Mouse (Mus musculus): ENCODE results near the gene Hps1. TPM values are rescaled to one million over a fixed set of nuclear protein-coding genes. Genes with fewer than 3 reads are reported as not detected.
A peak's percentile ranks its signal among the peaks of the same experiment; 100 is the strongest.
"Not testable (repeated sequence)": the region's sequence is repeated elsewhere in the genome, so short reads cannot be mapped to it uniquely, and the experiment has no call there.

Hps1 gene
- 38.6 and 40.6 TPM in 2 replicates for total RNA-seq (2017)

DNA sequence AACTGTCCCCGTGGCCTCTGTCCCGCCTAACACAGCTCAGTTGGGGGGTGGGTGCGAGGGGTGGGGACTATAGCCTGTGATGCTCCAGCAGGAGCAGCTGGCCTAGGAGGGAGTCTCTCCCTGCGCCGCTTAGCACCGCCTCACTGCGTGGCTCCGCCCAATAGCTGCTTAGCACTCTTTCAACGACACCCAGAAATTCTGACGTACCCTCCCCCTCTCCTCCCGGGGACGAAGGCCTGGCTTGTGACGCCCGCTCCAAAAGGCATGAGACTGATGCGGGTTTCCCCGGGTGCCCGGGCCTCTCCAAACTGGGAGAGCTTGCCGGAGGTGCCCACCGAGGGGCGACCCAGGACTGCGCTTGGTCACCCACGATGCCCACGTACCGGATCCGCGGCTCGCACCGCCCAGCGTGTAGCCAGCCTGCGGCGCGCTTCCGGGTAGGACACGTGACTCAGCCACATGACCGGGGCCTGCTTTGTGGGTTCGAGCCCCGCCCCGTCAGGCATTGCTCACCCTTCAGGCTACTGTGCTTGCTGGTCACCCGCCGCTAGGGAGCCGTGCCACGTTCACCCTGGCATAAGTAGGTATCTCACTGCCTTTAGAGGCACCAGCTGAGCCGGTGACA is at the start of gene Hps1:
Gene Hps1 (minus strand): TSS at position 448 of the 625 bp plus-strand sequence.
- ATAC-seq (replicated peaks; ENCODE audit: low read depth, poor library complexity, severe bottlenecking) = peak; percentile 92

DNA sequence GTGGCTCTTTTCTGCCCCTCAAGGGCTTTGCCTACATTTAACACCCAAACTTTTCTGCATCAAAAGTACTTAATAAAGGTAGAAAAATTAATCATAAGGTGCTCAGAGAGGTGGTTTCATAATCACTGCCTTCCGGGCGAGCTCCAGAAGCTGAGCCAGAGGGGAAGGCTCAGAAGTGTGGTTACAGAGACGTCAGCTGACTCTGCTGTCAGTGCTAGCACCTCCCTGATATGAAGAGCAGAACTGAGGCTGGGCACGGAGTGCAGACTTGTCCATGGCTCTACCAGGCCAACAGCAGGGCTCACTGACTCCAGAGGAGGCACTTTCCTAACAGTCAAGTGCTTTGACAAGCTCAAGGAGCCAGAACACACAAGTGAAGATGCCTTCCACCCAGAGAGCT is 49.4 kb upstream of the Hps1 start:
- ATAC-seq (replicated peaks; ENCODE audit: low read depth, poor library complexity, severe bottlenecking) = peak; percentile 63; the same call in 1 of the 2 replicates

DNA sequence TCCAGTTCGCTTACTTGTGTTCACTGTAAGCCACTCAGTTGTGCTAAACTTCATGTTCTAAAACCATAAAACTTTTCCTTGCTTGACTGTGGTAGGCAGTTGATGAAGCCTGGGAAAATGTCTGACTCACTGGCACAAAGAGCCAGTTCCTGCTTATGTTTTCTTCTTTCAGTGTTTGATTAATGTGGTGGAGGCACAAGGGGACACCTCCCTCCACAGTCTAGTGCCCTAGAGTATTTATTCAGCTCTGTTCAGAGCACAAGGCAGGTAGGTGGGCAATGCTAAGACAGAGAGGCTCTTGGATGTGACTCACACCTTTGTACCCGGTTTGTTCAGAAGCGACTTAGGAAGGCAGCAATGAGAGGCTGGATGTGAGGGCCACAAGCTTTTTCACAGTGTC is 48.1 kb upstream of the Hps1 start:
- ATAC-seq (replicated peaks; ENCODE audit: low read depth, poor library complexity, severe bottlenecking) = no peak

DNA sequence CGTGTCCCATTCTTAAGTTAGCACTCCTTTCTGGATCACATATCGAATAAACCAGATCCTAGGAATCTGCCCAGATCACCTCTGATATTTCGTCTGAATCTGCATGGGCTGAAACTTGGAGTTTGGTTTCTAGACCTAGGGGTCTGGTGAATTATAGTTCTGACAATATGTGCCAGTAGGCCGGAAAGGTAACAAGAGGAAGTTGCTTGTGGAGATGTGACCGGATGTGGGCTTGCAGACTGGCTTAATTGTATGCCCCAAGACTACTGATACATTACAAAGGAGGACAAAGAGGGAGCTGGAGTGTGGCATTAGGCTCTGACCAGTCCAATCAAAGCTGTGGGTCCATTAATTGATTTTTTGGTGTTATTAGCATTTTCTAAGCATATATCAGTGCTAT is 40.3 kb upstream of the Hps1 start:
- ATAC-seq (replicated peaks; ENCODE audit: low read depth, poor library complexity, severe bottlenecking) = no peak

DNA sequence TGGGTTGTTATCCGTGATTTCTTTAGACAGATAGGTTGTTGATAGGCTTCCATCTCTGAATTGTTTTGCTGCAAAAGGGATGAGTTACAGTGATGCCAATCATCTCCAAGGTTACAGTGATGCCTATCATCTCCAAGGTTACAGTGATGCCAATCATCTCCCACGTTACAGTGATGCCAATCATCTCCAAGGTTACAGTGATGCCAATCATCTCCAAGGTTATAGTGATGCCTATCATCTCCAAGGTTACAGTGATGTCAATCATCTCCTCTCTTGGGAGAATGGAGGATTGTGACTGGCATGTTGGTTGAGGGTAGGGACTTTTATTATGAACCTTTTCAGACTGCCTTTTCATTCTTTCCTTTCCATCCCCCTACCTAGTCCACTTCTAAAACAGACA is 38.0 kb upstream of the Hps1 start:
- ATAC-seq (replicated peaks; ENCODE audit: low read depth, poor library complexity, severe bottlenecking) = no peak

DNA sequence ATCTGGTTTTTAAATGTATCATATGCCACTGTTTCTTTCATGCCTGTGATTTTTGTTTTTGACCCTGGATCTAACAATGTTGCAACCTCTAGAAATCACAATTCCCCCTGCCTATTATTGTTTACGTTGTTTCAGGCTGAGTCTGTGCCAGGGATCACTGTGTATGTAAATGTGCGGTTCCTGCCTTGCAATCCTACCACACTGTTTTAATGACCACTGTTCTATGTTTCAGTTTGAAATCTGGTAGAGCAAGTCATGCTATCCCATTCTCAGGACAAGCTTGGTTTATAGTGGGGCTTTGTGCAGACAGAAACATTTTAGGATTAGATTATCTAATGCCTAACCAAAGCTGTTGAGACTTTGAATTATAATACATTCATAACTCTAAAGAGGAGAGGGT is 36.5 kb upstream of the Hps1 start:
- no peak for ATAC-seq (replicated peaks; ENCODE audit: low read depth, poor library complexity, severe bottlenecking)

DNA sequence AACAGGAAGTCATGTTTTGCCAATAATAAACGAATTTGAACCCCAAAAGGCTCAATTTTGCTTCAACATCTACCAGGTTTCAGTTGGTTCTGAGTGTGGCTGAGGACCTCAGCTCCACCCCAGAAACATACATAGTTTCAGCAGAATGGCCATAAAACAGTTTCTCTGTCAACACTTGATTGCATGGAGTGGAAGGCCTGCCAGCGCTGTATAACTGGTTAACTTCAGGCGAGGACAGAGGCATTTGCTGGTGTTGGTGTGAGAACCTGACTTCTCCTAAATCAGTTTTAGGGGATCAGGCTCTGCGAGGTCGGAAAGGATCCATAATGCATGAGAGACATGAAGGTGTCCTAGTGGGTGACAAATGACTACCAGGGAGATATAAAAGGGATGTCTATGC is 30.4 kb upstream of the Hps1 start:
- no peak for ATAC-seq (replicated peaks; ENCODE audit: low read depth, poor library complexity, severe bottlenecking)

DNA sequence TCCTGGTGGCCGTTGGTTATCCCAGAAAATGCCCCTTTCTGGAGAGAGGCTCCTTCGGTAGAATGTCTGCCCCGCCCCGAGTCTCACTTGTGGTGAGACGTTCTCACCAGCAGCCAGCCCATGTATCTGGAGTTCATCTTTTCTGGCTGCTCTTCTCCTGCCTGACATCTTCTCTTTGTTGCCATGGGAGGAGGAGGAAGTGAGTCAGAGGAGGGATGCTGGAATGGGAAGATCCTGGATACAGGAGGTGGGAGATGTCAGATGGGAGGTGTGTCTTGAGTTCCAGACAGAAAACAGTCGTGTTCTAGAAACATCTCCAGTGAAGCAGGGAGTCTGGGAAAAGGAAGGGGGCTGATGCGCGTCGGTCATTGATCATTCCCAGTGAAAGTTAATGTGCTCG is 29.7 kb upstream of the Hps1 start:
- ATAC-seq (replicated peaks; ENCODE audit: low read depth, poor library complexity, severe bottlenecking) = no peak

DNA sequence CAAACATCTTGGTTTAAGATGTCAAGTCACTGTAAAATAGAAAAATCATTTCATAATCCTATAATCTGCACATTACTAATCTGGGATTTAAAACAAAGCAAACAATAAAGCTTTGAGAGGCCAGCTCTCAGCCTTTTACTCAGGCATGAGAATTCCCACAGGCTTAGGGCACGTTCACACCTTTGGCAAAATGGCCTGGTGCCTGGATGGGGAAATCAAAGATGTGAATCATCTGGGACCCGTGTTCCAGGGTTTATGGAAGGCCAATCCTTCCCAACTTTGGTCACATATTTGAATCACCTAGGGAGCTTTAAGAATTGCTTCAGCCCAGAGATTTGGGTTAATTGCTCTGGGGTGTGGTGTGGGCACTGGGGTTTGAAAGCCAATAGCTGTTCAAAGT is 18.1 kb upstream of the Hps1 start:
- ATAC-seq (replicated peaks; ENCODE audit: low read depth, poor library complexity, severe bottlenecking) = no peak

DNA sequence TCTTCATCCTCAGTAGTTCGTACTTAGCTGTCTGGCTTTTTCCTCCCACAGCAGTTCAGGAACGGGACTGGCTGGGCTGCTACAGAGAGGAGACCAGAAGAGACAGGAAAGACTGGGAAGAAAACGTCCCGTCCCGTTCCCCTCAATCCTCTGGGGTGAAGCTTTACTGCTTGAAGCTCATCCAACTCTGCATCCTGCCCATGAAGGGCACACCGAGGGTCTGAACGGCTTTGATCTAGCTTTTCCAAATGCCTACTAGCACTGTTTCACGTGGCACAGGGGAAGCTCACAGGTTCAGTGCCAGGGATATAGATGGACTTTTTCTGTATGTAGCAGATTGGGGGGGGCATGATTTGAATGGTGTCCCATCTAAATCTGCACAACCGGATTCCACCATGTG is 16.0 kb upstream of the Hps1 start:
- no peak for ATAC-seq (replicated peaks; ENCODE audit: low read depth, poor library complexity, severe bottlenecking)

DNA sequence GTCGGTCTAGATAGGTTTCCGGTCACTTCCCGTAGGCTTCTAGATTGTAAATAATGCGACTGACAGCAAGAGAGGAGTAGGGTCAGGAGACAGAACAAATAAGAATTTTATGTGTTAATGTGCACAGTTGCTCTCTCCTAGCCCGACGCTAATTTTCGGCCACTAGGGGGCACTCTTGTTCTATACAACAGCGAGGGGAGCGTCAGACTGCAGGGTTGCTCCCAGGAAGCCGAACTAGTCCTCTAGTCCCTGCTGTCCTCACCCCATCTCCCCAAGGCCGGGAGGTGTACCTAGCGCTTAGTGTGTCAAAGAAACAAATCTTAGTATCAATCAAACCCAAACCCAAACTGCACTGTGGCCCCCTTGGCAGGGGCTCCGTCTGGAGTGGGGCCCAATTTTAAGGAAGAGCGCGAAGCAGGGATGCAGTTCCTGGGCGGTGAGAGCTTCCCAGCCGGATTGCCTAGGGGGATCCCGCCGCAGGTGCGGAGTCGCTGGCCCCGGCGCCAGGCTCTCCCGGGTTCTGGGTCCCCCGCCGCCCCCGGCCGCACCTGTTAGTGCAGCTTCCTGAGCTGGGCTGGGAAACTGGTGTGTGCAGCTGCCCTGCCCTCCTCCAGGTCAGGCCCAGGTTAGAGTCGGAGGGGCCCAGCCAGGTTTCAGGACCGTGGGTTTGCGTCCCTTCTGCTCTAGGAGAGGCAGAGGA is 15.3 kb upstream of the Hps1 start:
- ATAC-seq (replicated peaks; ENCODE audit: low read depth, poor library complexity, severe bottlenecking) = peak; percentile 92

DNA sequence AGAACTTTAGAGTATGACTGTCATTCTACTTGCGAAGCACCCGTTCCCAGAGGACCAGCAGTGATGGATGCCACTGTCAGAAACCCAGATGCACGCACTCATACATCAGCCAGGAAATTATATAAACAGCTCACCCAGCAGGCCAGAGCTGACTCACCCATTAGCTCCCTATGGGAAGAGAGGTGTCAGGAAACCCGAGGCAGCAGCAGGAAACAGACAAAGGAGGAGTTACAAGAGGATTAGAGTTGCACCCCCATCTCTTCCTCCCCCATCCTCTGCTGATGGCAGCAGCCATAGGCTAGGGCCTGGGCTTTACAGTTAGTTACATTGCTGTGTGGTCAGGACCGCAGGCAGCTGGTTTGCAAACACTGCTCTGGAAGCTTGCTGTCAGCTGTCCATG is 8.5 kb upstream of the Hps1 start:
- no peak for ATAC-seq (replicated peaks; ENCODE audit: low read depth, poor library complexity, severe bottlenecking)

DNA sequence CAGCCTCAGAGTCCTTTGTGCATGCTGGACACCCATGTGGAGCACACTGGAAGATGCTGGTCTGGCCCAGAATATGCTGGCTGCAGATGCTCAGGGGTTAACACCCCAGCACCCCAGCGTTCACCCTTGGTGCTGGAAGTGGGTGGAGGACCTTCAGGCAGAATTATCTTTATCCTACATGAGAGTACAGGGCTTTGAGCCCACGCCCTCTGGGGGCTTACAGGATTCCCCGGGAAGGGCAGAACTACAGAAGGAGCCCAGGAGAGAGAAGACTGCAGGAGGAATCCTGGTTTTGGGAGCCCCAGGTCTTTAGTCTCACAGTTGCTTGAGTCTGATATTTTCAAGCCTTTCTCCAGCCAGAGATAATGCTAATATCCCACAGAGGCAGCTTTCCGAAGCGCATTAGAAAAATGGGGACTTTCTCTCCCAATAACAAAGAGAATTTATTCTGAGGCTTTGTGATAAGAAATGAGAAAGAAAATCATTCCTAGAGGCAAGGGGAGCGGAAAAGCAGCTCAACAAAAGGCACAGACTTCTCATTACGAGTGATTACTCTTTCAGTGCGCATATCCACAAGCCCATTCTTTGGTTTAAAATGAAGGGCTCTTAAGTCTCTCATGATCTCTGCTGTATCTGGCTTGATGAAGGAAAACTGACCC is 5.9 kb upstream of the Hps1 start:
- no peak for ATAC-seq (replicated peaks; ENCODE audit: low read depth, poor library complexity, severe bottlenecking)

DNA sequence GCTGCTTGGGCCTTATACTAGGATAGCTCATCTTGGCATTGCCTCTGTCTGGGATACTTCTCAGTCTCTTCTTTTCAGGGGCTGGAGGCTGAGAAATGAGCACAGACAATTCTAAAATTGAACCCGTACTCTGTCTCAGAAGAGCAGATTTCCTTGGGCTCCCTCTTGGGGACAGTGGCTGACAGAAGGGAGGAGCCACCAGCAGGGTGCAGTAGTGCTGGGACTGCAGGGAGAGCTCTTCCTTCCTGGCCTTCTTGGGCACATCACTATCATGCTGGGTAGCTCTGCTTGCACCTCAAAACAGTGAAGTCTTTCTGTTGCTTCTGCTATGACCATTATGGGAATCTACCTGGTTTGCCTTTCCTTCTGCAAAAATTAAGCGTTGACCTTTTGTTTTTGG is 5.4 kb upstream of the Hps1 start:
- peak; percentile 68; the same call in 1 of the 2 replicates for ATAC-seq (replicated peaks; ENCODE audit: low read depth, poor library complexity, severe bottlenecking)

DNA sequence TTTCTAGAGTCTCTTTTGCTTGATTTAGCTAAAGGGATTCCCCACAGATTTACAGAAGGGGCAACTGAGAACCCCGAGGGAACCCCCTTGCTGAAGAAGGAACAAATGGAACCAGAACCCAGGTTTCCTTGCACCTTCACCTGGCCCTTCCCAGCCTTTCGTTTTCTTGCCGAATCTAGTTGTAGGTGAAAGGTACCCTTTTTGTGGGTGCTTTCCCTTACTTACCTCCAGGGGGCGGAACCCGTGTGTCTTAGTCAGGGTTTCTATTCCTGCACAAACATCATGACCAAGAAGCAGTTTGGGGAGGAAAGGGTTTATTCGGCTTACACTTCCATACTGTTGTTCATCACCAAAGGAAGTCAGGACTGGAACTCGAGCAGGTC is 369 bp upstream of the Hps1 start:
- not testable (repeated sequence) for ATAC-seq (replicated peaks; ENCODE audit: low read depth, poor library complexity, severe bottlenecking)

DNA sequence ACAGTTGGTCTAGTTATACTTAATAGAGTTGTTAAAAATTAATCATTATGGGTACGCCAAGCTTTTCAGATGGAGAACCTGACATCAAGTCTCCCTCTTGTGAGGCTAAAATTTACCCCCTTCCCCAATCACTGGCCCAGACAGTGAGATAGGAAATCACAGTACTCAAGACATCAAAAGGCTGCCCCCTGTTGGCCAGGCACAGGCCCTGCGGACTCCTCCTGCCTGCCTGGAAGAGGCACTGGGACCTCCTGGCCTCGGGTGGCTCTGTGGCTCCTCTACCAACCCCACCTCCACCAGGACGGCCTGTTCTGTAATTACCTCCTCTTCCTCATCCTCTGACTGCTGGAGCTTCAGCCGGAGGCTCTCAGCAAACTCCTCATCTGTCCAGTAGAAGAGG is 2.0 kb downstream of the Hps1 start:
- no peak for ATAC-seq (replicated peaks; ENCODE audit: low read depth, poor library complexity, severe bottlenecking)

DNA sequence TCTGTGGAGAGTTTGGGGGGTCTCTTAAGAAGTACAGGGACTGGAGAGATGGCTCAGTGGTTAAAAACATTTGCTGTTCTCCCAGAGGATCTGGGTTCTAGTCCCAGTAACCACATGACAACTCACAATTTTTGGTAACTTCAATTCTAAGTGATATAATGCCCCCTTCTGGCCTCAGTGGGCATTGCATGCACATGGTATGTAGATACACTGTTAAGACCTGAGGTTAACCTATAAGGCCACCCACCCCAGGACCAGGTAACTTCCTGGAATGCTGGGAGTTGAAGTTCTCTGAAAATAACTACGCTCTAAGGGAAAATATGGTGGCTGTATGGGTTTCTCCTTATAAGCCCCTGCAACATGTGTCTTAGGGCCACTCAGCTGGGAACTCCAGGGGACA is 3.0 kb downstream of the Hps1 start:
- ATAC-seq (replicated peaks; ENCODE audit: low read depth, poor library complexity, severe bottlenecking) = no peak

DNA sequence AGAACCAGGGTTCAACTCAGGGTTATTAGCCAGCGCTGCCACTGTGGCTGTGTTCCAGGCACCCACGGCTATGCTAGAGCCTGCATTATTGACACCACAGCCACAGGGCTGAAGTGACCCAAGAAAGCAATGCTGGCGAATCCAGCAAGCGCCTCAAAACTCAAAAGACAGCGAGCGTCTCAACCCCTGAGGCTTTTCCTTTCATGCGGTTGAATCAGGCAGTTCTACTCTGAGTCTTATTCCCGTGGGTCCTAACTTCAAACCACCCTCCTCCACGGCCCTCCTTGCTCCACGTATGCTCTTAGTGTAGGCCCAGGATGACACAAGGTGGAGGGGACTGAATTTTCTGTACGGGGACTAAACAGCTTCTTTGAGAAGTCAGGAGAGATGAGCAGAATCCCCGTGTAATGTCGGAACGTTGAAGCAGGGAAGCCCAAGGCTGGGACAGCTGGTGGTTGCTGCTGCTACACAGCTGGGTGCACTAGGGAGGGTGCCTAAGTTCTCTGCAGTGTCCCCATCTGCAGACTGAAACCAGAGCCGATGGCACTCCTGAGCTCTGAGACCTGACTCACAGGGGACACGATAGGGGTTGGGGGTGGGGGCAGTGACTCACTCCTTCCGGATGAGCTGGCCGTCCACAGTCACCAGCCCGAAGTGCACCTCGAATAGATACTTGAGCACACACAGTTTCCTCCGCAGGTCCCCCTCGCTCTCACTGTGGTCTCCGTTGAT is 9.5 kb downstream of the Hps1 start:
- no peak for ATAC-seq (replicated peaks; ENCODE audit: low read depth, poor library complexity, severe bottlenecking)

DNA sequence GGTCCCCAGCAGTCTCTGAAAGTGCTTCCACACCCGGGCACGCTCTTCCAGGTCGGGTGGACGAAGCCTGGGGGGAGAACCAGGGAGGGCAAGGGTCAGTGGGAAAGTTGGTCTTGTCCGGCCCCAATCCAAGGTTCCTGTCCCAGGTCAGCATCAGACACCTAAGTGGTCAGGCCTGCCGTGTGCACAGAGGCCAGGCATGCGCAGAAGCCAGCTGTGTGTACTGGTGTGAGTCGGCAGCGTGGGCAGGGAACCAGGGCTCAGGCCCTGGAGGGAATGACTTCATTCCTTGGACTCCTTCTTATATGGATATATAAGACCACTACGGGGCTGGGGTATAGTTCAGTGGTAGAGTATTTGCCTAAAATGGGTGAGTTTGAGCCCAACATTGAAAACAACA is 10.1 kb downstream of the Hps1 start:
- ATAC-seq (replicated peaks; ENCODE audit: low read depth, poor library complexity, severe bottlenecking) = no peak

DNA sequence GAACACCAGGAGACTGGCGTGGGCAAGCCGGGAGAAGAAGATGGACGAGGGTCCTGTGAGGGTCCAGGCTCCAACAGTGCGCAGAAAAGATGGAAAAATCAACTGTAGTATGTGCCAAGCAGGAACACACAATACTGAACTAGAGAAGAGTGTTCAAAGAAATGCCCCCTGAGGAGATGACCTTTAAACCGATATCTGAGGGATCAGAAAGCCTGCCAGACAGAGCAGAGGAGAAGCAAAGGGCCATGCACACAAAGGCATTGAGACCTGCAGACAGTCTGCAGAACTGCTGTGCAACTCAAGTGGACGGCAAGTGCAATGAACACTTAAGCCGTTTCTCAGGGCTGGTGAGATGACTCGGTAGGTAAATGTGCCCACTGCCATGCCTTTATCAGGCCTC is 12.4 kb downstream of the Hps1 start:
- ATAC-seq (replicated peaks; ENCODE audit: low read depth, poor library complexity, severe bottlenecking) = no peak

DNA sequence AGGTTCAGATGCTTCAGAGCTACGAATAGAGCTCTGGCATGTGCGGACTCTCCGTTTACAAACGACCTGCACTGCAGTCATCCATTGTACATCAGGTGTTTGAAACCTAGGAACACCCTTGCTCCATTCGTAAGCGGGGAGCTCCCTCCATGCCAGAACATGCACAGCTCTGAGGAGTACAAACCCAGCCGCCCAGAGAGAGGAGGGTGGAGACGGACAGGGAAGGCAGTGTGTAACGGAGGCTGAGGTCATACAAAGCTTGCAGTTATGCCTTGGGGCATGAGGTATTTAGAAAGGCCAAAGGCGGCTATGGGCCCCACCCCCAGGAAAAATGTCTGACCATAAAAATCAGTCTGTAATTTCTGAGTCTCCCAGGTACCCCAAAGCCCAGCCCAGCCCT is 15.4 kb downstream of the Hps1 start:
- ATAC-seq (replicated peaks; ENCODE audit: low read depth, poor library complexity, severe bottlenecking) = no peak
